Mouse (Mus musculus): ENCODE results near the gene Prdm11. TPM values are rescaled to one million over a fixed set of nuclear protein-coding genes. Genes with fewer than 3 reads are reported as not detected.

The Prdm11 gene
- polyA plus RNA-seq, 1 experiment = 6.3 TPM

DNA sequence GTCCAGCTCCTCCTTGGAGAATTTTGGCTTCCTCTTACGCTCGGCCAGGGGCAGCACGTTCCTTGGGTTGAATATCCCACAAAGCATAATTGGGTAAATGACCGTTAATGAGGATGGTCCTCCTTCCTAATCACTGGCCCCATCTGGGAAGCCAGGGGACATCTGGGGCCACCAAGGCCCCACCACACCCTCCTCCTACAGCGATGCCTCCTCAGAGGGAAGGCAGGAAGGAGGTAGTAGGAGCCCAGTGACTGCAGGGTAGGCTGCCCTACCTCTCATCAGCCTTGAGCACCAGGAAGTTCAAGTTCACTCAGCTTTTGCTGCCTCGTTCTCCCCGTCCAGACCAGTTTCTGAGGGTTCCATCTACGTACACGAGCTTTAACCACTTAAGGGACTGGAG is 56.4 kb downstream of the Prdm11 start:
- TF ChIP-seq CTCF (IDR thresholded peaks at IDR 0.05; ENCODE audit: borderline replicate concordance, insufficient read depth, low read length) = no peak
- H3K4me1 ChIP-seq (ENCODE audit: control insufficient read depth, insufficient read depth, low read length) = no peaks in the 10 kb centered on the region
- H3K4me3 ChIP-seq (ENCODE audit: insufficient read depth, low read length) = no peak overlapping the region
- no peak overlapping the region for H3K27ac ChIP-seq (ENCODE audit: insufficient read depth, low read length)

DNA sequence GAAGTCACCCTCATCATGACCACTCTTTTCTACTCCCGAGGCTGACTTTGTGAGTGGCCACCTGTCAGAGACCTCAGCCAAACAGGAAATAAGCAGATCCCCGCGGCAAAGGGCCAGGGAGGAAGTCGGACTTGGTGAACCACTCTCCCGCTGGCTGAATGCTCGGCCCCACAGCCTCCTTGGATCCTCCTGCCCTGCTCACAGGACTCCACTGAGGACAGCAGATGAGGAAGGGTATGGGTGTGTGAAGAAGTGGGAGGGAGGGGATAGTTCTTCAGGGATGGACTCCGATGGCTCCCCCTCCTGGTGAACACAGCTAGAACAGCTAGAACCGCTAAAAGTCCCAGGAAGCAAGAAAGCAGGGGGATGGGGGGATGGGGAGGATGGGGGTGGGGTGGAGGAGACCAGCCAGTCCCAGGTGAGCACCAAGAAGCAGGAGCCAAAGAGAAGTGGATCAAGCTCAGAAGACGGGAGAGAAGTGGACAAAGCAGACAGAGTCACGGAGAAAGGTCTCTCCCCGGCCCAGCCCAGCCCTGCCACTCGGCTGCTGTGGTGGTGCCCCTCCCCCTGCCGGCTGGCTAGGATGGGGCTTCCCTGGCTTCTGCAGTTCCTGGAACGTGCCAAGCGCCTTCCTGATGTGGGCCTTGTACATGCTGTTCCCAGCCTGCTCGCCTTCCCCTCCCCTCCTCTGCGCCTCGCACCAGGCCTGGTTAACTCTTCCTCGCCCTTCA is 57.9 kb downstream of the Prdm11 start:
- TF ChIP-seq CTCF (IDR thresholded peaks at IDR 0.05; ENCODE audit: borderline replicate concordance, insufficient read depth, low read length) (peak; percentile 17; the same call in 1 of the 2 replicates), POLR2A (IDR thresholded peaks at IDR 0.05; ENCODE audit: low read depth, low read length) (no peak)
- Histone ChIP-seq H3K27ac (ENCODE audit: insufficient read depth, low read length) (no peak overlapping the region), H3K4me1 (ENCODE audit: control insufficient read depth, insufficient read depth, low read length) (no peaks in the 10 kb centered on the region), H3K4me3 (ENCODE audit: insufficient read depth, low read length) (no peak overlapping the region)

DNA sequence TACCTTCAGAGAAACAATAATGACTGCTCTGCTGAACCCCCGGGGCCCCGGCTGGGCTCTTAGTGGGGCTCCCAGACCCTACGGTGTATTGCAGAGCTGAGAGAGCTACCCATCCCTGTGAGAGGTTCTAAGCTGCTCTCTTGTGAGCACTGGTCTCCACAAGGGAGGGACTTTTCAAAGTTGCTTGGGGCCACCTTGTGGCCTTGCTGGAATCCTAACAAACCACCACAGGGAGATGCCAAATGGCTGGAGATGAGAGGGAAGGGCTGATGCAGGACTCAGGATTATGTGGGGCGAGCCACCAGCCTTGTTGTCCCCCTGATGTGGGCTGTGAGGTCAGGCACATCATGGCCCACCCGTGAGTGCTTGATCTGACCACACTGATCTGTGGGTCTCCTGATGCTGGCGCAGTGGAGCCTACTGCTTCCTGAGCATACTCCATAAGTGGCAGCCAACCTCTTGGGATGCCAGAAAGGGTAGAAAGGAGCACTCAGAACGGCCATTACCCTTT is 58.8 kb downstream of the Prdm11 start:
- Histone ChIP-seq H3K27ac (ENCODE audit: insufficient read depth, low read length) (no peak overlapping the region), H3K4me1 (ENCODE audit: control insufficient read depth, insufficient read depth, low read length) (no peaks in the 10 kb centered on the region), H3K4me3 (ENCODE audit: insufficient read depth, low read length) (no peak overlapping the region)
- TF ChIP-seq POLR2A (IDR thresholded peaks at IDR 0.05; ENCODE audit: low read depth, low read length) = no peak
- no peak for TF ChIP-seq CTCF (IDR thresholded peaks at IDR 0.05; ENCODE audit: borderline replicate concordance, insufficient read depth, low read length)

DNA sequence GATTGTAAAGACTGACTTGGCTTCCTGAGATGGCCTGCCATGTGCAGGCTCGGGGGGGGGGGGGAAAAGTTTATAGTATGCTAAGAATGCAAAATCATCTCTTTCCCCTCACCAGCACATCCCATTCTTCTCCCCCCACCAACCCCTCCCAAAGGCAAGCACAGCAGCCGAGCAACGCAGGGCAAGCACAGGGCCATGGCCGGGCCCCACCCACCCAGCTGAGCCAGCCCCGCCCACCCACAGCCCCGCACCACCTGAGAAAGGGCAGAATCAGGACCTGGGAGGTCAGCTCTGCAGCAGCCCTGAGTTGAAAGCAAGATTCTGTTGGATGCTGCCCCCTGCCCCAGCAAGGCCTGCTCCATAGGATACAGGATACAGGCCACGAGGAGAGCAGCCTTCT is 60.4 kb downstream of the Prdm11 start:
- Histone ChIP-seq H3K4me3 (ENCODE audit: insufficient read depth, low read length) (no peak overlapping the region), H3K27ac (ENCODE audit: insufficient read depth, low read length) (no peak overlapping the region), H3K4me1 (ENCODE audit: control insufficient read depth, insufficient read depth, low read length) (no peaks in the 10 kb centered on the region)
- TF ChIP-seq CTCF (IDR thresholded peaks at IDR 0.05; ENCODE audit: borderline replicate concordance, insufficient read depth, low read length) (no peak), POLR2A (IDR thresholded peaks at IDR 0.05; ENCODE audit: low read depth, low read length) (no peak)

DNA sequence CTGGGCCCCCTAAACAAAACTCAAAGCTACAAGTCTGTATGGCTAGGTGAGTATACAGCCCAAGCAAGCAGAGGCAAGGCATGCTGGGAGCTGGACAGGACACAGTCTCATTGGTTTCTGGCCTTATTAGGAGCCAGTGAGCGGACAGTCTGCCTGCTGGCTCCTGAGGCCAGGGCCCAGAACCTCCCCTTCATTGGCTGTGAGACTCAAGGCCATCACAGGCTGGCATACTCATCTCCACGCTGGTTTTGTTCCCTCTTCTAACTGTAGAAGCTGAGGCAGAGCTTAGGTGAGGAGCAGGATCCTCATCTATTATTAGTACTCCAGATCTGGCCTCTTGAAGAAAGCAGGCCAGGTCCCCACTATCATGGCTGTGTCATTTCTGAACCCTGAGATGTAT is 60.8 kb downstream of the Prdm11 start:
- Histone ChIP-seq H3K4me1 (ENCODE audit: control insufficient read depth, insufficient read depth, low read length) (no peaks in the 10 kb centered on the region), H3K27ac (ENCODE audit: insufficient read depth, low read length) (no peak overlapping the region), H3K4me3 (ENCODE audit: insufficient read depth, low read length) (no peak overlapping the region)
- TF ChIP-seq POLR2A (IDR thresholded peaks at IDR 0.05; ENCODE audit: low read depth, low read length) = no peak
- TF ChIP-seq CTCF (IDR thresholded peaks at IDR 0.05; ENCODE audit: borderline replicate concordance, insufficient read depth, low read length) = no peak

DNA sequence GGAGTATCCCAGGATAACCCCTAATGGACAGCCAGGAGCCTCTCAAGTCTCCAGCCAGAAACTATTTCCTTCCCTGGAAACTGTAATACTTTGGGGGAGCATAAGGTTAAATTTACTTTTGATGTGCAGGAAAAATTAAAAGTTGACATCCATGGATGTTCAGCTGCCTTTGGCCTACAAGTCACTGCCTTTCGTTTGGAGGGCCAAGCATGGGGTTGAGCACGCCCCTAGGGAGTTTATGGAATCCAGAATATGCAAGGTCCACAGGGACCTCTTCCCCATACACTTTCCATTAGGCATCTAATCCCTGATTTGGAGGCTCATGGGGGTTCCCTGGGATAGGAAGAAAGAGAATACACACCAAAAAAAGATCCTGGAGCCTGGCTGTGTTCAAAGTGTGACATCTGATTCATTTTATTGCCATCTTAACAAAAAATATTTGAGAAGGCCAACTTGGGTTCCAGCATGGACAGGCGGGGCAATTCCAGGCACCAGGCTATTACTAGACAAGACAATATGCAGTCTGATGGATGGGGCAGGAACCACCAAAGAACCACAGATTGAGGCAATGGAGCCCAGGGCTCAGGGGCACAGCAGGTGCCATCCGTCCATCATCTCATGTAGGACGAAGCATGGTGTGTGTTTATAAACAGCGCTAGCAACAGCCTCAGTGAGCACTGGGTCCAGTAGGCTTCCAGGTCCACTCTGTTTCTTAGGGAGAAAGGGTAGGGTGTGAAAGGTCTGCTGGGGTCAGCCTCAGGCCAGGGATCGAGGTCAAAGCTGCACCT is 61.5 kb downstream of the Prdm11 start:
- Histone ChIP-seq H3K4me3 (ENCODE audit: insufficient read depth, low read length) (no peak overlapping the region), H3K27ac (ENCODE audit: insufficient read depth, low read length) (no peak overlapping the region), H3K4me1 (ENCODE audit: control insufficient read depth, insufficient read depth, low read length) (no peaks in the 10 kb centered on the region)
- TF ChIP-seq POLR2A (IDR thresholded peaks at IDR 0.05; ENCODE audit: low read depth, low read length) (no peak), CTCF (IDR thresholded peaks at IDR 0.05; ENCODE audit: borderline replicate concordance, insufficient read depth, low read length) (no peak)

DNA sequence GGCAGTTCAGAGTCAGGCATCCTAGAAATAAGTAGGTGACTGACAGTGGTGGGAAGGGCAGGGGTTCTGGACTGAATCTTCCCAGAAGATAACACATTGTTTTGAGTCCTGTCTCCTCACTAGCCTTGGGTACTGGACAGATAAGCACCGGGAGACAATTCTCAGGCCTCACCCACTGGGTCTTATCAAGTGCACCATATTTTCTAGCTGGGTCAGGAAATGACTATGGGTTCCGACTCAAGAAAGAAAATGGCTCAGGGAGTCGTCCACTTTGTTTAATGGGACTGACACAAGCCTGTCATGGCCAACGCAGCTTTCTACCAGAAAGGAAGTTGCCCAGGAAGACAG is 62.7 kb downstream of the Prdm11 start:
- Histone ChIP-seq H3K4me1 (ENCODE audit: control insufficient read depth, insufficient read depth, low read length) (no peaks in the 10 kb centered on the region), H3K27ac (ENCODE audit: insufficient read depth, low read length) (peak overlapping the region; percentile 42; the same call in 1 of the 2 replicates), H3K4me3 (ENCODE audit: insufficient read depth, low read length) (no peak overlapping the region)
- TF ChIP-seq POLR2A (IDR thresholded peaks at IDR 0.05; ENCODE audit: low read depth, low read length) (no peak), CTCF (IDR thresholded peaks at IDR 0.05; ENCODE audit: borderline replicate concordance, insufficient read depth, low read length) (no peak)

DNA sequence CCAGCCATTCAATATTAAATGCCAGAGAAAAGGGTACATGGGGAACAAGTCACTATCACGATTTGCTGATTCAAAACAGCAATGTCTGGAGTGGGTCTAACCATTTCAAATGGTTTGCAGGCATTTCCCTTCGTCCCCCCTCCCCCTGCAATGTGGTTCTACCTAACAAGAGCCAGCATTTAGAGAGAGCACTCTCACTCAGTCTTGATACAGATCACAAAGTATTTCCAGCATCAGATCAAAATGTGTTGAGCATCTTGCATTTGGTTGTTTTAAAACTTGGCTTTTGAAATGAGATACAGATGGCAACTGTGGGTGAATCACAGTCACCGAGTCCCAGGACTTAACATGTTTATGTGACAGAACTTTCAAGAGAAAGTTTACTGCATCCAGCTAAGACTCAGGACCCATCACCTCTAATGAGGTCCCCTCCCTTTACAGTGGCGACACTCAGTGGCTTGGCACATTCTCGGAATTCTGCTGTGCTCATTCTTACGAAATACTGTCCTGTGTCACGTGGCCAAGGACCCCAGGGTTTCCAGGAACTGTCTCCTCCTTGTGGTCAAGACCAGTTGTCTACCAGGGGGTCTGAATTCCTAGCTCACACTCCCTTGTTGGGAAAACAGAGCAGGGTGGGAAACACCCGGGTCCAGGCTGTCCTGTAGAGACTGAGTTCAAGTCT is 63.2 kb downstream of the Prdm11 start:
- Histone ChIP-seq H3K27ac (ENCODE audit: insufficient read depth, low read length) (peak overlapping the region; percentile 42), H3K4me3 (ENCODE audit: insufficient read depth, low read length) (no peak overlapping the region), H3K4me1 (ENCODE audit: control insufficient read depth, insufficient read depth, low read length) (no peaks in the 10 kb centered on the region)
- TF ChIP-seq CTCF (IDR thresholded peaks at IDR 0.05; ENCODE audit: borderline replicate concordance, insufficient read depth, low read length) (no peak), POLR2A (IDR thresholded peaks at IDR 0.05; ENCODE audit: low read depth, low read length) (no peak)

DNA sequence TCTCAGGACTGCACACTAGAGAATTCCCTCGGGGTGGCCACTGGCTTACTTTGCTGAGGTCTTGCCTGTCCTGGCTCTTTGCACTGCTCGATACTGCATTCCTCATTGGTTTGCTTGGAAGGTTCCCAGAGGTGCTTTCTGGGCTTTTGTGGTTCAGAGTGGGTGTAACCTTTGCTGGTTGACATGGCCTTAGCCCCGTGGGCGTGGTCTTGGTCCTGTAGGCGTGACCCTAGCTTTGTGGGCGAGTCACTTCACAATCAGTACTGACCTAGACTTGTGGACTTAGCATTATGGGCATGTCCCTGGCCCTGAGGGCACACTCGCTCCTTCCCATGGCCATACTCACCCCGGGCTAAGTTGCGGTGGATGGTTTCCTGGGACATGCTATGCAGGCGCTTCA is 65.8 kb downstream of the Prdm11 start:
- Histone ChIP-seq H3K4me3 (ENCODE audit: insufficient read depth, low read length) (no peak overlapping the region), H3K4me1 (ENCODE audit: control insufficient read depth, insufficient read depth, low read length) (no peaks in the 10 kb centered on the region; the same call in 1 of the 2 replicates), H3K27ac (ENCODE audit: insufficient read depth, low read length) (no peak overlapping the region)
- no peak for TF ChIP-seq POLR2A (IDR thresholded peaks at IDR 0.05; ENCODE audit: low read depth, low read length)
- TF ChIP-seq CTCF (IDR thresholded peaks at IDR 0.05; ENCODE audit: borderline replicate concordance, insufficient read depth, low read length) = no peak
